Mouse (Mus musculus) lung, postnatal 4 days (tissue): ENCODE results near the gene Map4k2.
"Not testable (repeated sequence)": the region's sequence is repeated elsewhere in the genome, so short reads cannot be mapped to it uniquely, and the experiment has no call there.

Experiments
- DNase-seq, 2 experiments: peaks; one replicate each; pipeline ENCODE4 v3.0.0; 2021

Gene Map4k2

DNA sequence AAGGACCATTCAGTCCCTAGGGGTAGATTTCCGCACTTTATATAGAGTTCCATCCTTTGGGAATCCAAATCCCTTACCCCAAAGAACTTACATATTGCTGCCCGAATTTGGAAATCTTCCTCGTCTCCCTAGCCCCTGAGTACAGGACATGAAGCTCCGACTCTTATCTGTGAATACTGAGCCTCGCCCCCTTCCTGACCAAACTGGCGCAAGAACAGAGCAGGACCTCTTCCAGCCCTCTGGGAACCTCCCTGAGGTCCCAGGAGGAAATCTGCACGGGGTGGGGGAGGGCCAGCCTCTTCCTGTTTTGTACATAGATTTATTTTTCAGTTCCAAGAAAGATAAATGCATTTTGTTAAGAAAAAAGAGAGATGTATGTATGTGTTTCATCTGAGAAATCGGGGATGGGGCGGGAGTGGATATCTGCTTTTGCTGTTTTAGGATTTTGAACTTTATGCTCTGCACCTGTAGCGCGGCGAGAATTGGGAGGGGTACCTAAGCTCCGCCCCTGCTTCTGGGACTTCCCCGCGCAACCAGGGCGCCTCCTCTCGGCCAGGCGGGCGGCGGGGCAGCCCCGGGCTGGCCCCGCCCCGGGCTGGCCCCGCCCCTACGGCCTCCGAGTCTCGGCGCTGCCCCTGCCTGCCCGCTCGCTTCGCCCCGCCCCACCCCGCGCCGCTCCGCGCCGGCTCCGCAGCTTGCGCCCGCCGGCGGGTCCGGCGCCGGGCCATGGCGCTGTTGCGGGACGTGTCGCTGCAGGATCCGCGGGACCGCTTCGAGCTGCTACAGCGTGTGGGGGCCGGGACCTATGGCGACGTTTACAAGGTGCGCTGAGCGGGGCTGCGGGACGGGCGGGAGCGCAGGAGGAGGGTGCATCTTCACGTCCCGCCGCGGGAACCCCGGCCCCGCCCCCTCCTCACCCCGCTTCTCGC, at the start of gene Map4k2:
Gene Map4k2, plus strand, starts transcription at position 612 of the 929 bp plus-strand sequence.
- peak; percentile 92 to 93 for DNase-seq

DNA sequence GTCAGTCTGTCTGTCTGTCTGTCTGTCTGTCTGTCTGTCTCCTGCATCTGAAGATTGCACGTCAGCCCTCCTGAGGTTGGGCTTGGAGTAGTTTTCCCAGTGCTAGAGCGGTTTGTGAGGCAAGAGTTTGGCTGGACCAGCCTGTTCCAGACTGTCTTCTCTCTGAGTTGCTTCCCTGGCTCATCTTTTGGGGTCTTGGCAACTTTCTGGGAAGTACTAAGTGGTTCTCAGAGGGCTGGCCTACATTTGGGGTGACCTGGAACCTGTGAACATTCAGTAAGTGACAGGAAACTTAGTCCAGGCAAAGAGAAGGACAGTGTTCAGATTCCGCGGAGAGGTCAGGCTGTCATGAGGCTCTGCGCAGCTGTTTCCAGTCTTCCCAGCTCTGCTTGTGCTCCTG, 48.7 kb upstream of the Map4k2 start:
- DNase-seq = no peak

GRCm38 (mm10) chr19:6294301-6294700, 46.6 kb upstream of the Map4k2 start:
- no peak for DNase-seq

- DNase-seq = no peak
Observed at GRCm38 (mm10) chr19:6296551-6297210, 44.3 kb upstream of the Map4k2 start.

GRCm38 (mm10) chr19:6297641-6298040, 43.3 kb upstream of the Map4k2 start:
- peak in 1 of 2 experiments; percentile 65 for DNase-seq

DNA sequence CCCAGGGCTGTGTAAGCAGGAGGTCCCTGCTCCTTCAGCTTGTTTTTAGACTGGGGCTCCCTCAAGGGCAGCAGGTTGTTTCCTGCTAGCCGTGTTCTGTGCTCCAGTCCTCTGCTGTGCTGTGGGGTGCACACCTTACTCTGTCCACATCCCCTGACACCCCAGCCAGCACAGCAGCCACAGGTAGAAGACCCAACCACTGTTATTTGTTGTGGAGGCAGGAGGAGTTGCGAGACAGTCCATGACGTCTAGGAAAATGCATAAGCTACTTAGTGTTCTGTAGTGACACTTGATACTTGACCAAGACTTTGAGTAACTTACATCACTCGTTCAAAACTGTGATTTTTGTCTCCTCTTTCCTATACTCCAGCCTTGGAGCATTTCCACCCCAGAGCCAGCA, 41.9 kb upstream of the Map4k2 start:
- DNase-seq = no peak

DNA sequence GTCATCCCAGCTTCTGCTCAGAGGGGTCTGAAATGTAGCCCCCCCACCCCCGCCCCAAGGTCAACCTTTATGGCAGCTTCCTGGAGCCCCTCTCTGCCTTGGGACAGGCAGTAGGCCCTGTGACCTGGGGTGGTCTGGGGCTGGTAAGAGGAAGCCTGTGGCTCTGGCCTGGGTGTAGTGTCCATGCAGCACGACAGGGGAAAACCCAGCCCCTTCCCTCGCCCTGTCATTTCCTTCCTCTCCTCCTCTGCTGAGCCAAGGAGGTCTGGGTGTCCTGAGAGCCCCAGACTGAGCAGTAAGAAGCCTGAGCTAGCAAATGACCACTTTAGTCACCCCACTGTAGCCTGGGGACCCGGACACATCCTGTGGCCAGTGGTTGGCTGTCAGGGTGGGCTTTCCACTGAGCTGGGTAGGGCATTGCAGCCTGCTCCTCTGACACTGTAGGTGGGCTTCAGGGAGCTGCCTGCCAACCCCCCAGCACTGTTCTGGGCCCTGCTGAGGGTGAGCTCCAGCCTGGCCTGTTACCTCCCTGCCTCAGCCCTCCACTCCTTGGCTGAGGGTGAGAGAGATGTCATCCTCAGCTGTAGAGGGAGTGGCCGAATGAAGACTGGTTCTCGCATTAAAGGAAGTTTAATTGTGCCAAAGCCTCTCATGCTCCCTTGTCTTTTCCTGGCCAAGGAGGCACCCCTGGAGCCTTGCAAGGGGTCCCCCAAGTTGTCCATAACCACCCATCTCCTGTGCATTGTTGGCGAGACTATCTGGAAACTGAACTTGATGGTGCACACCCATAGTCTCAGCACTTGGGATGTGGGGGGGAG, 41.3 kb upstream of the Map4k2 start:
- peak; percentile 58 to 72 for DNase-seq

GRCm38 (mm10) chr19:6300402-6300841, 40.5 kb upstream of the Map4k2 start:
- peak; percentile 70 to 87 for DNase-seq

DNA sequence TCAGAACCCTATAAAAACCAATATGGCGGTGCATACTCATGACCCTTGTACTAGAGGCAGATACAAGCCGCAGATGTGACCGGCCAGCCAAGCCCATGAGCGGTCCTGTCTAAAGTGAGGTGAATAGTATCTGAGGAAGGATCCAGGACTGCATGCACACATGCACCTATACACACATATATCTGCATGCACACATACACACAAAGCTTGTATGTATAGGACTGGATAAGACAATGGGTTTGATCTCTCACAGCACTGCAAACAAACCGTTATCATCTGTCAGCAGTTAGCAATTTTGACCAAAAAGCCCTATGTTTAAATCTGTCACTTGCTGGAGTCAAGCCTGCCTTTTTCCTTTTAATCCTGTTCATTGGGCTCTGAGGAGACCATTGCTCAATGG, 38.8 kb upstream of the Map4k2 start:
- no peak for DNase-seq

GRCm38 (mm10) chr19:6302522-6302921, 38.4 kb upstream of the Map4k2 start:
- DNase-seq = peak; percentile 50 to 70

- no peak for DNase-seq
Observed at GRCm38 (mm10) chr19:6303831-6304230, 37.1 kb upstream of the Map4k2 start.

- peak; percentile 89 to 95 for DNase-seq
Observed at GRCm38 (mm10) chr19:6304787-6305516, 36.0 kb upstream of the Map4k2 start.

DNA sequence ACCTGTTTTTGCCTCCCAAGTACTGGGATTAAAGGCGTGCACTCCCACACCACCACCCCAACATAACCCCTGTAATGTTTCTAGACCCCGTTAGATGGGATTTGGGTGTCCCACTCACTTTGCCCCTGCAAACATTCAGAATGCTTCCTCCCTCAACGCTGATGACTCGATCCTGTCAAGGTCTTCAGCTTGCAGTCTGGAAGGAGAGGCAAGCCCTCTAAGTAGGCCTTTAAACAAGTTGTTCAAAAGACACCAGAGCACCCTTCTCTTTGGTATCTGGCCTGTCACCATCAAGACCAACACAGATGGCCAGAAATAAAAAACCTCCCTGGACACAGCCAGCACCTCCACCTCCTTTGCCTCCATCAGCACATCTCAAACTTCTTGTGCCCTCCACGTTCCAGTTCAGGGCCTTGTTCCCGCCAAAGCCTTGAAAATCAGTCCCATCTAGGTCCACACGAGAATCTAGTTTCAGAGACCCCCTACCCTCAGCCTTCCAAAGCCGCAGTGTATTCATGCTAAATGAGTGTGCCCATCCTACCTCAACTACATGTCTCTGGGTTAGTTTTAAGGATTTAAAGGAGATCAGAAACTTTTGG, 35.3 kb upstream of the Map4k2 start:
- DNase-seq = no peak

DNA sequence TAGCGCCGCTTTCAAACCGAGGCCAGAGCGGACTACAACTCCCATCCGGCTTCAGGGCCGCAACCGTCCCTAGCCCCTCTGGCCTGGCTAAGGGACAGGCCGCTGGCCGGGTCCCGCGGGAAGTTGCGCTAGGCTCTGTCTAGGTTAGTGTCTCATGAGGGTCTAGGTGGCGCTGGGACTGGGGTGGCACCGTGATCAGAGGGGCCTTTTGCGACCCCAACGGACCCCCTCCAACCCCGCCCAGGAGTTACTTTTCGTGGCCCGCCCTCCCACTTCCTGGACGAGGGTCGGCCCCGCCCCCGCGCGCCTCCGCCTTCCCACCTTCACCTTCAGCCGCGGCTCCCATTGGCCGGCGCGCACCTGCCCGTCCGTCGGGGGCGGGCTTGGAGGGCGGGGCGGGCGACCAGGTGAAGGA, 34.8 kb upstream of the Map4k2 start, which contains the start of gene Cdc42bpg:
Gene Cdc42bpg, plus strand, starts transcription at position 320 of the 415 bp plus-strand sequence.
- peak; percentile 92 to 95 for DNase-seq

DNA sequence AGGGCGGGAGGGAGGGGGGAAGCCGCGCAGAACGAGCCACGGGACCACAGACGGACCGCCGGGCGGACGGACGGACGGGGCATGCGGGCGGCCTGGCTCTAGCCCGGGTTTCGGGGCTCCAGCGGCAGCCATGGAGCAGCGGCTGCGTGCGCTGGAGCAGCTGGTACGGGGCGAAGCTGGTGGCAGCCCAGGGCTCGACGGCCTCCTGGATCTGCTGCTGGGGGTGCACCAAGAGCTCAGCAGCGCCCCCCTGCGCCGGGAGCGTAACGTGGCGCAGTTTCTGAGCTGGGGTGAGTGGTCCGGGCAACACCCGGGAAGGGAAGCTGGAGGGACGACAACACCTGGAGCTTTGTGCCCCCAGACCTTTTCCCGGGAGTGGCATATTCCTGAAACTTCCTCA, 34.3 kb upstream of the Map4k2 start:
- peak; percentile 92 for DNase-seq

- peak; percentile 65 to 85 for DNase-seq
Observed at GRCm38 (mm10) chr19:6307733-6308531, 33.0 kb upstream of the Map4k2 start.

DNA sequence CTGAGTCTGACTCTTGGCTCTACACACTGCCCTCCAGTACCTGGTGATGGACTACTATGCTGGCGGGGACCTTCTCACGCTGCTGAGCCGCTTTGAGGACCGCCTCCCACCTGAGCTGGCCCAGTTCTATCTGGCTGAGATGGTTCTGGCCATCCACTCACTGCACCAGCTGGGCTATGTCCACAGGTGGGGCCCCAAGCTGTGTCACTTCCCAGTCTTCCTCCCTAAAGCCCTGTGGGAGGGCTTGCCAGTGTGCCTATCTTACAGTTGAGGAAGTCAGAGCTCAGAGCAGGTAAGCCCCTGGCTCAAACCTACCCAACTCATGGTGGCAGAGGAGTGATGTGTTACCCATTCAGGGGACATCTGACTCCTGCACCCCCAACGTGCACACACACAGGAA, 30.8 kb upstream of the Map4k2 start:
- DNase-seq = no peak

DNA sequence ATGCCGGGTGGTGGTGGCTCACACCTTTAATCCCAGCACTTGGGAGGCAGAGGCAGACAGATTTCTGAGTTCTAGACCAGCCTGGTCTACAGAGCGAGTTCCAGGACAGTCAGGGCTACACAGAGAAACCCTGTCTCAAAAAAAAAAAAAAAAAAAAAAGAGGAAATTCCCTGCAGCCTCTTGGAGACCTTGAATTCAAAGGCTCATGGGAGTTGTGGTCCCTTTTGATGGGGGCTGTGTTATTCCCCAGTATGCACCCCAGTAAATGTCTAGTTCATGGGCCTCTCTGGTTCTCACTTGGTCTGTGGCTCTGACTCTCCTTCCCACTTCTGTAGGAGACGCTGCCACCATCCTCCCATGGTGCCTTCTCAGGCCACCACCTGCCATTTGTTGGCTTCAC, 29.2 kb upstream of the Map4k2 start:
- not testable (repeated sequence) for DNase-seq

DNA sequence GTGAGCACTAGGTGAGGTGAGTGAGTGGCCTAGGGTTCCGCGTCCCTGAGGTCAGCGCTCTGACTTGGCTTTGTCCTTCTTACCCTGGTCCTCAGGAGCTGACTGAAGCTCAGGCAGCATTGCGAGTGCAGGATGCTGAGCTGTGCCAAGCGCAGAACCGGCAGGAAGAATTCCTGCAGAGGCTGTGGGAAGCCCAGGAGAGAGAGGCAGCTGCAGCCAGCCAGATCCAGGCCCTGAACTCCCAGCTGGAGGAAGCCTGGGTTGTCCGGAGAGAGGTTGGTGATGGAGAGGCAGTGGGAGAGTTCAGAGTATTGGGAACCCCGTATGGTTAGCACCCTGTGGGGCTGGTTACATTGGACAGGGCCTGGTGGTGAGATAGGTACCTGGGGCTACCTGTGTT, 27.1 kb upstream of the Map4k2 start:
- no peak for DNase-seq

GRCm38 (mm10) chr19:6314513-6314912, 26.4 kb upstream of the Map4k2 start:
- peak; percentile 62 to 90 for DNase-seq

DNA sequence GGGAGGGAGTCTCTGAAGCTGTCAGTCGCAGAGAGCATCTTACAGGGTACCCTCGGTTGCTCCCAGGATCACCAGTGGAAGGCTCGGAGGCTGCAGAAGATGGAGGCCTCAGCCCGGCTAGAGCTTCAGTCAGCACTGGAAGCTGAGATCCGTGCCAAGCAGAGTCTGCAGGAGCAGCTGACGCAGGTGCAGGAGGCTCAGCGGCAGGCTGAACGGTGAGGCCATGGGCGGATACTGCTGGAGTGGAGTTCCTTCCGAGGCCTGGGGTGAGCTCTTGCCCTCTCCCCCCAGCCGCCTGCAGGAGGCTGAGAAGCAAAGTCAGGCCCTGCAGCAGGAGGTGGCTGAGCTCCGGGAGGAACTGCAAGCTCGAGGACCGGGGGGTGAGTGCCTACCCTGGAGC, 25.4 kb upstream of the Map4k2 start:
- no peak for DNase-seq
